Comparison of ENCODE assay signal across 19 mouse cellular contexts in the genomic region with DNA sequence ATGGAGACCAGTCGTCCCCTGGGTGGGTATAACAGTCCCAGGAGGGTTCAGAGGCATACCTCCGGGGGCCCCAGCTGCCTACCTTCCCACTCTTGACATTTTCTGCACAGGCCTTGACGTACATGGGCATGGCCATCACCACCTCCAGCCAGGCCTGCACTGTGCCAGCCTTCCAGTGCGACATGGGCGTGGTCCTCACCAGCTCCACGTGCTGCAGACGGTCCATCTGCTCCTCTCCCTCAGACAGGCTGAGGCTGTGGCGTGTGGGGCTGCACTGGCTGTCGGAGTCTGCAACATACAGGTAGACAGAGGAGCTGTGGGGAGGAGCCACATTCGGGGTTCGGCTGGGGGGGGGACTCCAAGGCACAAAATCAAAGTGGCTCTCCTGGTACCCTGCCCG. TPM values are rescaled to one million over a fixed set of nuclear protein-coding genes. Genes with fewer than 3 reads are reported as not detected.
DNase-seq lines count a peak whose midpoint lies in the region; ATAC-seq lines count a peak whose summit lies in the region.
"Had no signal": no experiment of that assay in that cellular context is flagged by ENCODE, and none has a peak within 500 bp of the region (broad histone marks: within the 10 kb centered on the region; RNA-seq: fewer than 3 reads in every experiment).

No protein-coding gene starts in this region.

- intact Hi-C loops in left cerebral cortex, postnatal 4 days (cut with DNase I) = no loop called here

- no peaks in the 10 kb centered on the region for H3K9me3 ChIP-seq in embryonic facial prominence, embryonic 10.5 days
- H3K9me3 ChIP-seq in limb, embryonic 11.5 days (ENCODE audit: control insufficient read depth, low read length) = no peaks in the 10 kb centered on the region
- H3K9me3 ChIP-seq: forebrain, embryonic 13.5 days had no signal

- WGBS in embryonic facial prominence, embryonic 10.5 days = 86% methylated on average over 12 of the region's 12 CpGs
- WGBS in limb, embryonic 11.5 days = 82% methylated on average over 12 of the region's 12 CpGs

- ATAC-seq in limb, embryonic 11.5 days (ENCODE audit: insufficient number of reproducible peaks, low FRiP score, low TSS enrichment, low read depth) = peak; percentile 20; the same call in 1 of the 2 replicates
- ATAC-seq in erythroid progenitor cell, adult 5-6 weeks (replicated peaks; ENCODE audit: low FRiP score, poor library complexity, severe bottlenecking) = no peak
- ATAC-seq: forebrain, embryonic 13.5 days; intestine, embryonic 16.5 days had no signal

- no peak overlapping the region; the same call in 1 of the 2 replicates for H3K4me2 ChIP-seq in limb, embryonic 11.5 days (ENCODE audit: low read depth, severe bottlenecking)
- H3K4me2 ChIP-seq: forebrain, embryonic 13.5 days had no signal

- H3K36me3 ChIP-seq in embryonic facial prominence, embryonic 10.5 days (replicated peaks) = no peaks in the 10 kb centered on the region
- no peaks in the 10 kb centered on the region for H3K36me3 ChIP-seq in limb, embryonic 11.5 days (ENCODE audit: control insufficient read depth, insufficient read depth, low read length)

- no peak overlapping the region for H3K4me3 ChIP-seq in embryonic facial prominence, embryonic 10.5 days
- no peak overlapping the region for H3K4me3 ChIP-seq in limb, embryonic 11.5 days (ENCODE audit: low read depth, low read length)
- H3K4me3 ChIP-seq: forebrain, embryonic 13.5 days had no signal

- peaks cover 46% of the 10 kb centered on the region for H3K4me1 ChIP-seq in embryonic facial prominence, embryonic 10.5 days
- peaks cover 18% of the 10 kb centered on the region for H3K4me1 ChIP-seq in limb, embryonic 11.5 days (ENCODE audit: control insufficient read depth, insufficient read depth, low read length)

- peak overlapping the region; percentile 82 for H3K27ac ChIP-seq in embryonic facial prominence, embryonic 10.5 days (replicated peaks)
- H3K27ac ChIP-seq in limb, embryonic 11.5 days (replicated peaks; ENCODE audit: low read depth, low read length) = peak overlapping the region; percentile 59
- H3K27ac ChIP-seq: forebrain, embryonic 13.5 days; kidney, postnatal 0 days had no signal

- H3K9ac ChIP-seq in limb, embryonic 11.5 days (ENCODE audit: low read length) = no peak overlapping the region
- H3K9ac ChIP-seq: forebrain, embryonic 13.5 days had no signal

- peak; percentile 59 to 68 for DNase-seq in cerebellum, postnatal 14 days
- DNase-seq in cerebellum, adult 11-12 months = no peak
- DNase-seq in left cerebral cortex, postnatal 4 days = peak; percentile 32
- DNase-seq in left cerebral cortex, adult 18-20 months (ENCODE audit: low spot score in 2 of 2) = no peak
- no peak for DNase-seq in embryonic facial prominence, embryonic 10.5 days (ENCODE audit: low spot score)
- no peak for DNase-seq in limb, embryonic 11.5 days (ENCODE audit: low spot score)
- DNase-seq in right cerebral cortex, adult 2 months (ENCODE audit: low spot score in 2 of 2) = no peak
- DNase-seq: adrenal gland, adult 8-10 months; cerebellum, adult 11 months; gastrocnemius, postnatal 25 days; heart, postnatal 14 days; lung, adult 18-20 months; lung, postnatal 4 days; retina, postnatal 1 day; thymus, adult 18-20 months had no signal

- H3K27me3 ChIP-seq in embryonic facial prominence, embryonic 10.5 days (replicated peaks; ENCODE audit: low read depth, poor library complexity, severe bottlenecking) = peaks cover 14% of the 10 kb centered on the region; the same call in 1 of the 2 replicates
- H3K27me3 ChIP-seq in limb, embryonic 11.5 days (ENCODE audit: control insufficient read depth, insufficient read depth, low read length) = no peaks in the 10 kb centered on the region
- H3K27me3 ChIP-seq: forebrain, embryonic 13.5 days had no signal

RNA-seq across cellular contexts. Expression of gene Tmem51, which starts 33.9 kb away (rescaled TPM):
- 1 to 10 TPM; 5.2 to 5.5 TPM for total RNA-seq in left cerebral cortex, postnatal 4 days (2021)
- total RNA-seq in left cerebral cortex, adult 18-20 months (2021) = 1 to 10 TPM; 5.3 to 5.7 TPM
- 9.5 and 9.7 TPM in 2 replicates for polyA plus RNA-seq in embryonic facial prominence, embryonic 10.5 days (2016; fragmentation: Nextera tagmentation; extraction: Ambion mirVana)
- polyA plus RNA-seq in limb, embryonic 11.5 days (2014; fragmentation: Nextera tagmentation; extraction: Ambion mirVana) = 10.4 and 11.1 TPM in 2 replicates
- total RNA-seq in erythroid progenitor cell, adult 5-6 weeks (2015; ENCODE audit: low replicate concordance) = 1.8 TPM in 1 of 2 replicates, not detected in the other
- total RNA-seq in erythroid progenitor cell, adult 5-6 weeks (2017; ENCODE audit: low replicate concordance) = 1.2 and 1.4 TPM in 2 replicates

Comparison
In these comparisons a context has a peak if more than half of its experiments do, and no peak if none do; other contexts are left out.
1. DNase-seq: peak in cerebellum, postnatal 14 days (2 of 2) and left cerebral cortex, postnatal 4 days (single experiment); none in cerebellum, adult 11-12 months (single experiment), left cerebral cortex, adult 18-20 months (0 of 2), embryonic facial prominence, embryonic 10.5 days (single experiment), limb, embryonic 11.5 days (single experiment) and right cerebral cortex, adult 2 months (0 of 2).